Mouse (Mus musculus) hindbrain, embryonic 10.5 days (tissue): ENCODE measurements around the gene Rrbp1. TPM values are rescaled to one million over a fixed set of nuclear protein-coding genes. Genes with fewer than 3 reads are reported as not detected.
A peak's percentile ranks its signal among the peaks of the same experiment; 100 is the strongest.

Experiments used
- DNase-seq: peaks from one replicate; pipeline ENCODE4 v3.0.0-alpha.2; 2017; ENCODE audit warnings: low spot score
- H3K27ac ChIP-seq: fragments of 300-500 bp; sonication (generic); 2 replicates; pipeline ENCODE4 v1.5.1; 2016; ENCODE audit warnings: mild to moderate bottlenecking, moderate library complexity
- H3K27me3 ChIP-seq: fragments of 300-500 bp; sonication (generic); 2 replicates; pipeline ENCODE4 v1.6.1; 2016; ENCODE audit warnings: mild to moderate bottlenecking; ENCODE audit not compliant: poor library complexity, insufficient read depth, severe bottlenecking
- H3K36me3 ChIP-seq: fragments of 300-500 bp; sonication (generic); 2 replicates; pipeline ENCODE4 v1.6.1; 2016; ENCODE audit warnings: mild to moderate bottlenecking, moderate library complexity
- H3K4me1 ChIP-seq: fragments of 300-500 bp; sonication (generic); replicated peaks from 2 replicates; pipeline ENCODE4 v1.6.1; 2016; ENCODE audit warnings: mild to moderate bottlenecking
- H3K4me3 ChIP-seq: fragments of 300-500 bp; sonication (generic); 2 replicates; pipeline ENCODE4 v1.5.1; 2016; ENCODE audit warnings: mild to moderate bottlenecking, moderate library complexity
- H3K9me3 ChIP-seq: fragments of 300-500 bp; sonication (generic); 2 replicates; pipeline ENCODE4 v1.6.1; 2016; ENCODE audit warnings: mild to moderate bottlenecking, moderate library complexity
- WGBS: fragments of 180-500 bp; shearing (Covaris S2); methylation state at CpG from one replicate; pipeline ENCODE4 v1.1.7; 2016; 5-methylcytosine and 5-hydroxymethylcytosine counted together
- polyA plus RNA-seq: library from polyadenylated mRNA; unstranded; fragments of >200 nt; fragmentation: Nextera tagmentation; extraction: Ambion mirVana; gene quantifications from 2 replicates; pipeline ENCODE4 v1.2.1, GENCODE M21; 2016

Gene Rrbp1
- polyA plus RNA-seq, 1 experiment from 2014 or later, result 41.0 TPM

DNA sequence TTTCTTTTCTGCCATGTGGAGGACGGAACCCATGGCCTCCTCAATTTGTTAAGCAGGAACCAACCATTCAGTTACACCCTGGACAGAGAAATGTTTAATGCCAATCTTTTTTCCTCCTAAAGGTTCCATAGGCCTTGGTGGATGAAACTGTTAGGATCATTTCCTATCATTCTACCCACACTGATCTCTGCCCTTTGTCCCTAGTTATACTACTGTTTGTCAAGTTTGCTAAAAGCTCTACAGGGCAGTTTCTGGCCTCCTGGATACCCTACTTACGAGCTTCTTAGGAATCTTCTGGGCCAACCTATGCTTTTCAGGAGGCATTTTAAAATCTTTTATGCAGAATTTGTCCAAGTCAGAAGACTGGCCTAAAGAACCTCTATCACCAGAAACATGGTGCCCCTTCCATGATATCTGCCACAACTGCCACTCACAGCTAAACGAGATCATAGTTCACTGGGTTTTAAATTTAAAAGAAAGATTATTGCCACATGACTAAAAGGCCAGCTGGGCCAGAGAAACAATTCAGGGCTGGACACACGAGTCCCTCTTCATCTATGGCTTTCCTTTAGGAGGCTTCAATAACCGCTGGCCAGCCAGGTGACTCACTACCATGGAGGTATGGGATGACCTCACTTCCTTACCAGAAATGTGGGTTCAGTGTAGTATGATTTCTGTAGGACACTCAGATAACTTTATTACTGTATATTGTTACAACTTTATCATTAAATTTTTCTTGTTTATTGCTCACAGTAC is 8.7 kb downstream of the Rrbp1 start:
- Histone ChIP-seq H3K4me1 (no peaks in the 10 kb centered on the region), H3K27ac (no peak overlapping the region), H3K4me3 (no peak overlapping the region), H3K36me3 (0 out of 2 replicates have a peak, but pooled peaks cover 7% of the 10 kb centered on the region), H3K9me3 (no peaks in the 10 kb centered on the region), H3K27me3 (no peaks in the 10 kb centered on the region)
- no peak for DNase-seq
- 88% methylated on average over 5 of the region's 5 CpGs for WGBS

DNA sequence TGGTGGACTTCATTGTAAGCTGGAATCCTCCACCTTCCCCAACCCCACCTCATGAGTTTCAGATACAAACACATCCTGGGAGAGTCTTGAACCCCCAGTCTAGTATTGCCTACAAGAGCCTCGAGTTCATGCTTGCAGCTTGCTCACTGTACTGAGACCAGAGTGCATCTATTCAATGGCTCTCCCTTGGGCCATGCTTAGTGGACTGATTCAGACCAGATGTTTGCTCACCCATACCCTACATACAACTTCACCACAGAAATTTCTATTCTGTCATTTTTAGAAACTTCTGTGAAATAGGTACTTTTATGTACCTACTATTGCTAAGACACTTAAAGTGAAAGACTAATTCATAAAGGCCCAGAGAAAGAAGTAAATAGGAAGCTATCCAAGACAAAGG is 18.1 kb downstream of the Rrbp1 start:
- DNase-seq, result no peak
- Histone ChIP-seq H3K36me3 (peaks cover 10% of the 10 kb centered on the region), H3K27me3 (no peaks in the 10 kb centered on the region), H3K27ac (no peak overlapping the region), H3K4me1 (no peaks in the 10 kb centered on the region), H3K9me3 (no peaks in the 10 kb centered on the region), H3K4me3 (no peak overlapping the region)
- 69% methylated on average over 1 of the region's 1 CpGs for WGBS

DNA sequence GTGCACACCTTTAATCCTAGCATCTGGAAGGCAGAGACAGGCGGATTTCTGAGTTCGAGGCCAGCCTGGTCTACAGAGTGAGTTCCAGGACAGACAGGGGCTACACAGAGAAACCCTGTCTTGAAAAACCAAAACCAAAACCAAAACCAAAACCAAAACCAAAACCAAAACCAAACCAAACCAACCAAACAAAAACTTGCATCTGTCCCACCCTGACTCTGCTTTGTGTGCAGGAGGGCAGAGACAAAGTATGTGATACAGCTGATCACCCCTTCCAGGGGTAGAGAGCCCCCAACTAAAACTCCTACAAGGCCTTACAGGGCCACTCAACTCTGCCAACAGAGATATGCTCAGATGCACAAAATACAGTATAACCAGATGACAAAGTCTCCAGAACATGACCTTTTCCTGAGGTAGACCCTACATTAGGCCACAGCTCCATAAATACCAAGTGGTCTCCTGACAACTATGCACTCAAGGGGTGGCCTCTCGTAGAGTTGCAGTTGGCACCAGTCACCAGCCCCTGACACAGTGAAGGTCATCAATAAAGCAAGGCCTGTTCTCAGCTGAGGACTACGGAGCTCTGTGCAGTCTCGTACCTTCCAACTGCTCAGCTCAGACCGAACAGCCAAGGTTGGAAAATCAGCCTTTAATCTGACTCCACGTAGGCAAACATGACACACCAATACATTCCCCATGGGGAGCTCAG is 18.9 kb downstream of the Rrbp1 start:
- no peak for DNase-seq
- 96% methylated on average over 7 of the region's 7 CpGs for WGBS
- Histone ChIP-seq H3K4me3 (no peak overlapping the region), H3K36me3 (peaks cover 16% of the 10 kb centered on the region), H3K27me3 (no peaks in the 10 kb centered on the region), H3K4me1 (no peaks in the 10 kb centered on the region), H3K27ac (no peak overlapping the region), H3K9me3 (no peaks in the 10 kb centered on the region)

DNA sequence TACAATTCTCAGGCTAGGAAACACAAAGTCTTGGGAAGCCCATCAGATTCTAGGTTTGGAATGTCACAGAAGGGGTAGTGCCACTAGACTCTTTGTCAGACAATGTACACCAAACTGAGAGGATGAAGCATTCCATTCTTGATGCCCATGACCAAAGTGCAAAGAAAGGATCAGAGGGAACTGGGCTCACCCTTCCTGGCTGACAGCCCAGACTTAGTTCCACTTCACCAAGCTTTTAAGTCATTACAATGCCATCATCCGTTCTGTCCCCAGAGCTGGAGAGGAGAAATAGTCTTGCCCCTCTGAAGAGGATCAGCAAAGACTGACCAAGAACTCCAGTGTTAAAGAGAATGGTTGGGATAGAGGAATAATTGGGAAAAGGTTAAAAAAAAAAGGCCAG is 20.1 kb downstream of the Rrbp1 start:
- H3K4me1 ChIP-seq, result no peaks in the 10 kb centered on the region
- H3K9me3 ChIP-seq, result no peaks in the 10 kb centered on the region
- H3K4me3 ChIP-seq, result no peak overlapping the region
- H3K36me3 ChIP-seq, result peaks cover 17% of the 10 kb centered on the region
- H3K27me3 ChIP-seq, result no peaks in the 10 kb centered on the region
- WGBS, result 69% methylated on average over 1 of the region's 1 CpGs
- DNase-seq, result no peak
- no peak overlapping the region for H3K27ac ChIP-seq

DNA sequence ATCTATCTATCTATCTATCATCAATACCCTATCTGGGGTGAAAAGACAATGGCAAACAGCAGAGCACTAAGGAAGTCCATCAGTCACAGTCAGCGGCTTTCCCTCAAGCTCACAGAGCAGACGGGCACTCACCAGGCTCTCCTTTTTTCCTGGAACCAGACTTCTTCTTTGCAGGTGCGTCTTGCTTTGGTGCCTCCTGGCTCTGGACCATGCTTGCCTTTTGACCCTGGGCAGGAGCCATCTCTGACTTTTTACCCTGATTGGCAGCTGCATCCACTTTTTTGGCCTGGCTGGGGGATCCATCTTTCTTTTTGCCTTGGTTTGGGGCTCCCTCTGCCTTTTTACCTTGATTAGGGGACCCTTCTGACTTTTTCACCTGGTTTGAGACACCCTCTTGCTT is 23.0 kb downstream of the Rrbp1 start:
- Histone ChIP-seq H3K9me3 (no peaks in the 10 kb centered on the region), H3K27ac (no peak overlapping the region), H3K4me1 (no peaks in the 10 kb centered on the region), H3K36me3 (peaks cover 31% of the 10 kb centered on the region), H3K4me3 (no peak overlapping the region), H3K27me3 (no peaks in the 10 kb centered on the region)
- DNase-seq, result no peak
- WGBS, result 92% methylated on average over 3 of the region's 3 CpGs

DNA sequence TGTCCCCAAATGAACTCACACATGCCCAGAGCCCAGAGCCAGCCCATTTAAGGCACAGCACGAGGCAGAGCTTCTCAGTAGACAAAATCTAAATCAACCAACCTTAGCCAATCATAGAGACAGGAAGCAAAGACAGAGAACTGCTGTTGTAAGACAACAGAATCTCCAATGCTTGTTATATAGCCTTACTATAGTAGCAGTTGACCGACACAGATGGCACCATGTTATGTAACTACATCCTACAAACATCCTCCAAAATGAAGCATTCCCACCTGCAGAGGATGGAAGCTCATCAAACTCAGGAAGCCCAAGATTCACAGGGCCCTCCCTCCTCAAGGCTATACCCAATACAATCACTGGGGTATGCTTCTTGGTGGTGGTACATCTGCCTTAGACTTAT is 23.6 kb downstream of the Rrbp1 start:
- H3K27ac ChIP-seq, result no peak overlapping the region
- no peaks in the 10 kb centered on the region for H3K27me3 ChIP-seq
- H3K9me3 ChIP-seq, result no peaks in the 10 kb centered on the region
- DNase-seq, result no peak
- H3K4me1 ChIP-seq, result no peaks in the 10 kb centered on the region
- no peak overlapping the region for H3K4me3 ChIP-seq
- H3K36me3 ChIP-seq, result peaks cover 31% of the 10 kb centered on the region
- 78% methylated on average over 2 of the region's 2 CpGs for WGBS

DNA sequence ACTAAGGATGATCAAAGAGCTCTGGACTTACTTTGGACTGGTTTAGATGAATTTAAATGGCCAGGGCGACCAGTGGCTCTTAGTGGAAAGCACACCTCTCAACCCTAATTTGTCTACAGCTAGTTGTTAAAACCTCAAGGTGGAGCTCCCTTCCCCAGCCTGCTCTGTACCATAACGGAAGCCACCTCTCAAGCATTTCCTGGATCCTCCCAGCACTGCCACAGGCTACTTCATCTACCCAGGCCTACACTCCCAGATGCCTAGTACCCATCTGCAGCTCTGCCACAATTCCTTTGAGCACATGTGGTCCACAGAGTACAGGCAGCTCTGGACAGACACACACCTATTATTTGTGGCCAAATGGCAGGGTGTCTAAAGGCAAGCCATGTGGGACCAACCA is 27.6 kb downstream of the Rrbp1 start:
- H3K4me1 ChIP-seq, result no peaks in the 10 kb centered on the region
- peaks cover 35% of the 10 kb centered on the region for H3K36me3 ChIP-seq
- no peaks in the 10 kb centered on the region for H3K9me3 ChIP-seq
- 84% methylated on average over 2 of the region's 2 CpGs for WGBS
- DNase-seq, result no peak
- H3K4me3 ChIP-seq, result no peak overlapping the region
- H3K27me3 ChIP-seq, result no peaks in the 10 kb centered on the region
- H3K27ac ChIP-seq, result no peak overlapping the region

DNA sequence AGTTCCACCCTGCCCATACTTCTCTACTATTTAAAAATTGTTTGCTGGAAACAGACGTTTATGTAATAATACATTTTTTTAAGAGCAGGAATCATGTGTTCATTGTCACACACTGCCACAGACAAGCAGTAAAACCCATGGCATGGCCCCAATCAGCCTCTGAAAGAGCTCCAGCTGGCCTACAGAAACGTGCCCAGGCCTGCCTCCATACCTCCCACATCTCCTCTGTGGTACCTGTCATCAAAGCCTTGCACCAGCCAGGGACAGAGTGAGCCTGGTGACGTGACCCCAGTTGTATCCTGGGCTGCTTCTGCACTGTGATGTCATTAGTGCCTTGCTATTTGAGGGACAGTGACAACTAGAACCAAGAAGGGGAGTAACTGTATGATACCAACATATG is 28.2 kb downstream of the Rrbp1 start:
- Histone ChIP-seq H3K9me3 (no peaks in the 10 kb centered on the region), H3K4me3 (no peak overlapping the region), H3K4me1 (no peaks in the 10 kb centered on the region), H3K27ac (no peak overlapping the region), H3K27me3 (no peaks in the 10 kb centered on the region), H3K36me3 (peaks cover 29% of the 10 kb centered on the region)
- 62% methylated on average over 3 of the region's 3 CpGs for WGBS
- DNase-seq, result no peak

DNA sequence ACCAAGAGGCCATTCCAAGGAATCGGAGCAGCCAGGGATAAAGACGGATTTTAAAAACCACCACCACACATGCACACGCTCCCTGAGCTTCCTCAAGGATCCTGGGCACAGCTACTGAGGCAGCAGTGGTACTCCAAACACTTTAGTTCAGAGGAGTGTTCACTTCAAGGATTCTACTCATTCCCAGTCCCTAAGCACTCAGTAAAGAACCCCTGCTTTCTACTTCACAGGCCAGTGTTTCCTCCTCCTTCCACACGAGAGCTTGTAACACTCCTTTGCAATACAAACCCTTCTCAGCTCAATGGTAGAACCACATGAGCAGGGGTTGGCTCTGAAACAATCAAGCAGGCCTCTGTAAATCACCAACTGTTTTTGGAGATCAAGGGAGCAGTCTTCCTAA is 28.9 kb downstream of the Rrbp1 start:
- no peak for DNase-seq
- no peaks in the 10 kb centered on the region for H3K4me1 ChIP-seq
- H3K4me3 ChIP-seq, result no peak overlapping the region
- H3K27ac ChIP-seq, result no peak overlapping the region
- H3K9me3 ChIP-seq, result no peaks in the 10 kb centered on the region
- WGBS, result 87% methylated on average over 4 of the region's 4 CpGs
- H3K36me3 ChIP-seq, result peaks cover 23% of the 10 kb centered on the region
- H3K27me3 ChIP-seq, result no peaks in the 10 kb centered on the region

DNA sequence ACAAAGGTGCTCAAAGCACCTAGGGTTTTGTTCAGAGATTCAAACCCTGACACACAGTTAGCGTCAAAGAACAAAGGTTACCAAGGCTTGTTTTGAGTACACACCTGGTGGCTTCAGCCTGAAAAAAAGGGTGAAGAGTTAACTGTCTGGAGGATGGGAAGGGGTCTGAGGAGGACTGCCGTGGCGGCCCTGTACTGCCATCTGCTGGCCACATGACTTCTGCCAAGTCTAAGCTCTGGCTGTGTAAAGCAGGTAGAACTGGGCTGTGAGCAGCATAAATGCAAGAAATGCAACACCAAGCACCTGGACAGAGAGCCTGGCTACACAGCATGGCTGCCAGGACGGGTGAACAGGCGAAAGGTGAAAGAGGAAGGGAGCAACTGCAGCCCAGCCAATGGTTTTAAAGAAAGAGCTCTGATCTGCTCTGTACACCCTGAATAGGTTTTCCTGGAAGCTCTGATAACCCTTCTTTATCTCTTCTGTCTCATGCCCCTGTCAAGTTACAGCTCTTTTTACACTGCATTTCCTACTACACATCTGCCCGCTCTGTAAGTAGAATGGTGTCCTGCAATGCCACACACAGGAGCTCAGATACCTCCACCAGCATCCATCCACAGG is 30.2 kb downstream of the Rrbp1 start:
- H3K4me1 ChIP-seq, result no peaks in the 10 kb centered on the region
- H3K9me3 ChIP-seq, result no peaks in the 10 kb centered on the region
- H3K27me3 ChIP-seq, result no peaks in the 10 kb centered on the region
- H3K36me3 ChIP-seq, result peaks cover 23% of the 10 kb centered on the region
- H3K27ac ChIP-seq, result no peak overlapping the region
- no peak overlapping the region for H3K4me3 ChIP-seq
- peak; percentile 70 for DNase-seq
- WGBS, result 41% methylated on average over 6 of the region's 6 CpGs

DNA sequence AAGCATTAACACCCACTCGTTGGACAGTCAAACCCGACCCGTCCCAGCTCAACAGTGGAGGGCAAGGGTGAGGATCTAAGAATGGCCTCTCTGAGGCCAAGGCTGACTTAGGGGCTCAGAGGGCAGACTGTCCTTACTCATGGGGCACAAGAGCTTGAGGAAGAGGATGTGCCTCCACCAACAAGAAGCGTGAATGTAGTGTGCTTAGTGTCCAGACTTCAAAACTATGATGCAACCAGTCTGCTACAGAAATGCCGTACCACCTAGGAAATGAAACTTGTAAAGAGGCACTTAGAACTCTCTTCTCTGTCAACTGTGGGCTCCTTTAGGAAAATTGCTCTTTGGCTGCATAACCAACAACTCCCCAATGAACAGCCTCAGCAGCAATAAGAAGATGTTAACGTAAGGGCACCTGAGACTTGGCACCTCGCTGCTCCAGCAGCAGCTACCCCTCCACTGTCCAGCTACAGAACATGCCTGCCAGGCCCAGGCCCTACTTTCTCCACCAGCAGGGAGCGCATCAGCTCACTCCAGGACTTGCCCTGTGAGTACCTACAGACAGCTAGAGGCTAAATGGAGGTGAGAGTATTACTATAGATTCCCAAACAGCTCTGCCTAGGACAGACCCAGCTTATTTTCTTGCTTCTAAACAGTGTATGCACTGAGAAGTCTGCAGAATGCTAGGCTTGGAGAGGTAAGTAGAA is 32.5 kb downstream of the Rrbp1 start:
- H3K27me3 ChIP-seq, result no peaks in the 10 kb centered on the region
- H3K36me3 ChIP-seq, result peaks cover 18% of the 10 kb centered on the region
- no peak overlapping the region for H3K4me3 ChIP-seq
- H3K27ac ChIP-seq, result no peak overlapping the region
- no peaks in the 10 kb centered on the region for H3K4me1 ChIP-seq
- WGBS, result 91% methylated on average over 8 of the region's 8 CpGs
- H3K9me3 ChIP-seq, result no peaks in the 10 kb centered on the region
- DNase-seq, result no peak

DNA sequence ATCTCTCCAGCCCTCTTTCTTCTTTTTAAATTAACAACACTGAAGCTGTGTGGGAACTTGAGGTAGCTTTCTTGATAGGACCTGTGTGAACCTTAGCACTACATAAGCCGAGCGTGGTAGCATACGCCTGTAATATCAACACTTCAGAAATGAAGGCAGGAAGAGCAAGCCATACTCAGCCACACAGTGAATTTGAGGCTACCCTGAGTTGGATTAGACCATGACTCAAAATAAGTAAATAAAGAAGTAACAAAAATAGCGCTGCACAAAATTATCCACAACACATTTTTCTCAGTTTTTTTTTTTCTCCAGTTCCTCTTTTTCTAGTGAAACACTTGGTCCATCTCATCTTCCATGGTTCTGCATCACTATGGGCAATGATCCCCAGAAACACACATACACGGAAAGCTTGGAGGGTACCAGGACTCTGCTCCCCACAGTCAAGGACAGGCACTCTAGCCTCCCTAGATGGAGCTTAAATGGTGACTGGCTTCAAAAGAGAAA is 35.9 kb downstream of the Rrbp1 start:
- Histone ChIP-seq H3K4me3 (no peak overlapping the region), H3K4me1 (no peaks in the 10 kb centered on the region), H3K9me3 (no peaks in the 10 kb centered on the region), H3K36me3 (peaks cover 52% of the 10 kb centered on the region), H3K27me3 (no peaks in the 10 kb centered on the region), H3K27ac (no peak overlapping the region)
- DNase-seq, result no peak
- WGBS, result 93% methylated on average over 5 of the region's 5 CpGs
